Mouse (Mus musculus) adrenal gland, postnatal 25 days (tissue): Measurements from ENCODE around the gene Zfp839. TPM values are rescaled to one million over a fixed set of nuclear protein-coding genes. Genes with fewer than 3 reads are reported as not detected.

Experiments used
- DNase-seq: peaks from one replicate; pipeline ENCODE4 v3.0.0; 2021; ENCODE audit warnings: mixed read lengths
- total RNA-seq: library from RNA; stranded (reverse); gene quantifications from 2 replicates; pipeline ENCODE4 v1.2.3, GENCODE M21; 2021

Gene Zfp839
- total RNA-seq, 1 experiment from 2014 or later, result 17.7 TPM

DNA sequence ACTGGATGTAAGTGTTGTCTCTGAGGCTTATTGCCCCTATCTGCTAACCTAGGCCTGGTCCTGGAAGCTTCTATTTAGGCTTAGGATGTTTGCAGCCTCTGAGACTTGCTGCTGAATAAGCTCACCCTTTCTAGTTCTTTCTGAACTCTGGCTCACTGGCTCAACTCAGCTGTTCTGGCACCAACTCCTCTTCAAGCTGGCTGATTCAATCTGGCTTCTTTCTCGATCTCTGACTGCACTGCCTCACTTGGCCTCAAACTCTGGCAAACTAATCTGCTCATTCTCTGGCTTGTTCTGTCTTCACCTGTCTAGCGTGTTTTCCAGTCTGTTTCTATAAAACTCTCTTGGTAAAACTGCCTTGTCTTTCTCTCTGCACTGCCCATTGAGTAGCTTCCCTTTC, 25.3 kb downstream of the Zfp839 start:
- DNase-seq, result no peak

DNA sequence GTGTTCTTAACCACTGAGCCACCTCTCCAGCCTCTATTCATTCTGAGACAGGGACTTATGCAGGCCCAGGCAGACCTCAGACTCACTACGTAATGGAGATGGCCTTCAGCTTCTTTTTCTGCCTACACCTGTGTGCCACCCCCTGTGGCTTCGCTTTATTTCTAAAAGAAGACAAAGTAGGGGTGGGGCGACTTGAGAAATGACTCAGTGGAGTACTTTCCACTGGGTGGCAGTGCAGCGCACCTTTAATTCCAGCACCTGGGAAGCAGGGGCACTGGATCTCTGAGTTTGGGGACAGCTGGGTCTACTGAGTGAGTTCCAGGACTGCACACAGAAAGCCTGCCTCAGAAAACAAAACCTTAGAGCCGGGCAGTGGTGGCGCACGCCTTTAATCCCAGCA, 32.2 kb downstream of the Zfp839 start:
- peak; percentile 11 for DNase-seq

DNA sequence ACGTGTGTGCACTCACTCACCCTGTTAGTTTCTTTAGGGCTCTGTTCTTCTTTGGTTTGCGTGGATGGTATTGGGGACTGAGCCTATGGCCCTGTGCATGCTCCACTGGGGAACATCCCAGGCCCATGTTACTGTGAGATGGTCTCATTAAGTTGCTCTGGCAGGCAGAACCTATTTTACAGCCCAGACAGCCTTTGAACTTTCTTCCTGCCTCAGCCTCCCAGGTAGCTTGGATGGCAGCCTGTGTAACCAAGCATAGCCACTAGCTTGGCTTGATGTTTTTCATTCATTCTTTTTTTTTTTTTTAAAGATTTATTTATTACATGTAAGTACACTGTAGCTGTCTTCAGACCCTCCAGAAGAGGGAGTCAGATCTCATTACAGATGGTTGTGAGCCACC, 35.2 kb downstream of the Zfp839 start:
- DNase-seq, result no peak

DNA sequence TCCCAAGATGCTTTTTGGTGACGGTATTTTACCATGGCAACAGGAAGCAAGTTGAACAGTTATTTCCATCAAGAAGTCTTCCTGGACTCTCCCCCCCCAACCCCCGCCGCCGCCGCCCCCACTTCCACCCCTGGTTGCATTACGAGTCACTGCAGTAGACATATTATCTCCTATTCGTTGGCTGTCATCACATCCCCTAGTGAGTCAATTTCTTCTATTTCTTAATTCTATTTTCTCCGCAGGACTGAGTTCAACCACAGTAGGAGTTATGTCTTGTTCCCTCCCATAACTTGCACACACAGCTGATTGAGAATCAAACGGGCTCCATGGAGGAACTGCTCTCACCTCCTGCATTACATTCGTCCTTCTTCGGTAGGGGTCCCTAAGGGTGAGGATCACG, 38.1 kb downstream of the Zfp839 start:
- DNase-seq, result no peak

DNA sequence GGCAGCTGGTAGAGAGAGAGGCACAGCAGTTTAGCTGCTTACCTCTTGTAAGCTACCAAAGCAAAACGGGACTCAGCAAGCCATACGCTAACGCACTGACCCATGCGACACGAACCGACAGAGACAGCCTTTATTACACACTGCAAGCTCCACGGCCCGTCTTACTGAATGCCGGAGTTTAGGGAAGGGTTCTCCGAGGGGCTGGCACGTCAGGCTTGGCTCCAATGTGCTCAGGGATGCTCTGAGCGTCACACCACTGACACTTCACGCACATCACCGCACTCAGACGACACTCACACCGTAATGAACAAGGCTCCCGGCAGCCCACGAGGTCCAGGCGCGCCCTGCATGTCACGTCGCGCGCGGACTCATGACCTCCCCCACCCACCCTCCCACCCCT, 38.6 kb downstream of the Zfp839 start:
- DNase-seq, result peak; percentile 8

DNA sequence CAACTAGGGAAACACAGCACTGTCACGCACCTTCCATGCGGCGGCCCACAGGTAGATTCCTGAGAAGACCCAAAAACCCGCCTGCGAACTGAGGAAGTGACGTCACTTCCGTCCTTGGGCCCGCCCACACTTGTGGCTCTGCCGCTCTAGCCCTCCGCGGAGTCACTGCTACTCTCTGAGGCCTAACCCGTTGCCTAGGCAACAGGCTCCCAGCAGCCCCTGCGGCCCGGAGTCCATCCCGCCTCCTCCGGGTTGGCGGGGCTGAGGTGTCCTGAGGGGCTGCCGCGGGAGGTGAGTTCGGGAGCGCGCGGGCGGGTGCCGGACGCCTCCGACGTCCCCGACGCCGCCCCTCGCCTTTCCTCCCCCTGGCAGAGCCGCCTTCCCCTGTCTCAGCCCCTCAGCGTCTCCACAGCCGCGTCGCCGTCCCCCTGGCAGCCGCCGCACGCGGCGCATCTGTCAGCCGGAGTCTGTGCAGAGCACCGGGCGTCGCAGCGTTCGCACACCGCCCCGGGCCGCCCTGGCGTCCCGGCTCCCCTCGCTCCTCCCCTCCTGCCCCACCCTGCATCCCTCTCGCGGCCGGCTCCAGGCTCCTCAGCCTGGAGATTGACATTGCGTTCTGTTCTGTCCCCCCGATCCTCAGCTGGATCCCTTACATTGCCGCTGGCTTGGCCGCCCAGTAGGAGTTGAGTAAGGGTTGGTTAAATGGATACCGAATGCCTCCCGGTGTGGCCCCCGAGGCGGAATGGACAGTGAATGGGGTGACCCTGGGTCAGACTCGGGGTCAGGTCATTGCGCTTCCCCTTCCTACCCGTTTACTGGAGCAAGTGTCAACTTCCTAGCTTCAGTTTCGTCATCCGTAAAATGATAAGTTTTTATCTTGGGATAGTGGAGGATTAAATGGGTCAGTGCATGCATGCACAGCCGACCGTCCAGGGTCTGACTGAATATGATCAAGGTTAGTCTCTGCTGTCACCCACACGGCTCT, 39.3 kb downstream of the Zfp839 start, which contains the start of the genes Cinp and Tecpr2:
Gene Cinp, minus strand, starts transcription at position 110 of the 985 bp plus-strand sequence.
Gene Tecpr2, plus strand, starts transcription at position 229 of the 985 bp plus-strand sequence.
- DNase-seq, result peak; percentile 94

DNA sequence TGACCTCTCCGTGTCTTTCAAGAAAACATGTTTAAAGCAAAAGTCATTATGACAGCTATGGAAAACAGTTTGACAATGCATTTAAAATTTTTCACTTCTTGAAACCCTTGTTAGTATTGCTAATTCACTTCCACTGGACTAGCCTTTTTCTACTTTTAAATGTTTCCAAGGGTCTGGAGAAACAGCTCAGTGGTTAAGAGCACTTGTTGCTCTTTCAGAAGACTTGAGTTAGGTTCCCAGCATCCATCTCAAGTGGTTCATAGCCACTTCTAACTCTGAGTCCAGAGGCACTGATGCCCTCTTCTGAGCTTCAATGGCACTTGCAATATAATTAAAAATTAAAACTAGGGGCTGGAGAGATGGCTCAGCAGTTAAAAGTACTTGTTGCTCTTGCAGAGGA, 41.8 kb downstream of the Zfp839 start:
- no peak for DNase-seq

DNA sequence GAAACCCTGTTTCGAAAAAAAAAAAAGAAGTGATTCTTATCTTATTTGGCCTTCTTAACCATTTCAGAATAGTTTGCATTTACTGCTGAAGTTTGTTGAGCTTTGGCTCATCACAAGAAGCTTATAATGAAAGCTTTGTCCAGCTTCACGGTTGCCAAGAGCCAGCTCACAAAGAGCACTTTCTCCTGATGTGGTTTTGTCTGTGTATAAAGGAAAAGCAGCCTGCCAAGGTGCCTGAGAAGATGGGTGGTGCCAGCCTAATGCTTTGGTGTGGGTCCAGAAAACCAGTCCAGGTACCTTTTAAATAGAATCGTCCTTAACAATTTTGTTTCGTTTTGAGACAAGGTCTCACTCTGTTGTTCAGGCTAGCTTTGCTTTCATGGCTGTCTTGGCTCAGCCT, 52.1 kb downstream of the Zfp839 start:
- DNase-seq, result no peak

DNA sequence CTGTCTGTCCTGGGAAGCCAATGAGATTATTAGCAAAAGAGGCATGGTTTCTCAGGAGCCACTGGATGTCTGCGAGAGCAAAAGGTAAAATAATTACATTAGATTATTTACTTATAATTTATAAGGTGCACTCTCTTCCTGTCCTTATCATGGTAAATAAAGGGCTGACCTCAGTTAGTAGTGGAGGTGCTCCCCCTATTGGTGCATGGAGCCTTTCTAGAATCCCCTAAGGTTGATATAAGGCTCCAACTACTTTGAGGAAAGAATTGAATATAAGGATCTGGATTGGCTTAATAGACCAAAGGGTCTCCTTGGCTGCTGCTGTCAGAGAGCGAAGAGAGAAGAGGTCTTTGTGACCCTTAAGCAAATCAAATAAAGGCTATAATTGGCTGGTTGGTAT, 53.5 kb downstream of the Zfp839 start:
- peak; percentile 17 for DNase-seq

DNA sequence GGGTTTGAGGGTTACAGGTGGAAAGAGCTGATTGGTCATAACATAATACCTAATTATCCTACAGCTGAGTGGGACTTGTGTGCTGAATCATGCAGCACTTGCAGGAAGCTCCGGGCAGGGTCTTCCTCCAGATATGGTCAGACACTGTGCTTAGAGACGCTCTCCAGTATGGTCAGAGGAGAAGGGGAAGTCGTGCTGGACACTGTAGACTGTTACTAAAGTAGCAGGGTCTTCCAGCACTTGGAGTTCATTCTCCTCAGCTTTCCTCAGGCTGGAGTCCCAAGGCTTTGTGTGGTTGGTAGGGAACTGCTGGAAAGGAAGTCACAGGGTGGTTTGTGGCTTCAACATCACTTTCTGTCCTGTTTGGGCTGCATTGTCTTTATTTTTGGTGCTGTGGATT, 57.8 kb downstream of the Zfp839 start:
- no peak for DNase-seq

DNA sequence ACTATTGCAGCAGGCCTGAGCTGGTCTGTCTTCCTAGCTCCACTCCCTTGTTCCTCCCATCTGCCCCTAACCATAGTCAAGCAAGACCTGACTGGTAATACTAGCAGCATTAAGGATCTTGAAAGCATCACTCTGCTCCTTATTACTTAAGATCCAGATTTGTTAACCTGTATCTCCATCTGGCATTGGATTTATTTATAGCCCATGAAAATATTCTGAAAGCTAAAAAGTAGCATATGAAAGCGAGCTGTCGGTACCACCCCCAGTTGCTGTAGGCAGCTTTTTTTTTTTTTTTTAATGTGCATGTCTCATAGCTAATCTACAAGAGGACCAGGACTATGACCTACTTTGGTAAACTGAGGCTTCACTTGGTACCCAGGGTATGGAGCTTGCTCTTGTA, 59.9 kb downstream of the Zfp839 start:
- DNase-seq, result no peak

DNA sequence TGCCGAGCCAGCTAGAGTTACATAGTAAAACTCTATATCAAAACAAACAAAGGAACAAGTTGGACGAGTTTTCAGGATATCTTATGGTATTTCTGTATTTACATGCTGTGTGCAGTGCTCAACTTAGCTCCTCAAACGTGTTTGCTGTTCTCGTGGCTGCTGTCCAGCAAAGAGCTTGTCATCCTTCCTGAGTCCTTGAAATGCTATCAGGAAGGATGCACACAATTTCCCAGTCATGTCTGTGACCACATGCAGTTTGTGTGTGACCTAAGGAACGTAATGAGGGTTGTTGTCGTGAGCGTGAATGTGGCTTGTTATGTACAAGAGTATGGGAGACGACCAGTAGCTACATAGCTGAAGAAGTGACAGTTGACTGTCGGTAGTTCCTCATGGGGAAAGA, 65.7 kb downstream of the Zfp839 start:
- peak; percentile 55 for DNase-seq

Other genes with a start within 250 kb of the Zfp839 start
- 161 and 235 TPM in 2 replicates for gene Dync1h1, start 248.8 kb upstream of the Zfp839 start, total RNA-seq
- gene 1700001K19Rik, start 167.6 kb upstream of the Zfp839 start, total RNA-seq, result not detected in 2 replicates
- 462 and 716 TPM in 2 replicates for gene Hsp90aa1, start 147.5 kb upstream of the Zfp839 start, total RNA-seq
- 40.7 and 51.1 TPM in 2 replicates for gene Wdr20, start 112.3 kb upstream of the Zfp839 start, total RNA-seq
- gene Mok, start 9.3 kb upstream of the Zfp839 start, total RNA-seq, result 1.4 and 1.5 TPM in 2 replicates
- gene Cinp, start 38.9 kb downstream of the Zfp839 start, total RNA-seq, result 35.8 and 43.9 TPM in 2 replicates
- 9.5 and 10.1 TPM in 2 replicates for gene Tecpr2, start 39.0 kb downstream of the Zfp839 start, total RNA-seq
- 22.3 and 36.5 TPM in 2 replicates for gene Ankrd9, start 128.8 kb downstream of the Zfp839 start, total RNA-seq
- gene Rcor1, start 189.1 kb downstream of the Zfp839 start, total RNA-seq, result 45.6 and 54.7 TPM in 2 replicates